Mouse (Mus musculus): ENCODE data around the gene Dmd. TPM values are rescaled to one million over a fixed set of nuclear protein-coding genes. Genes with fewer than 3 reads are reported as not detected.

The Dmd gene
- polyA plus RNA-seq, 1 experiment from 2014 or later: 31.7 TPM

GRCm38 (mm10) chrX:85049593-85049992 is 2100.9 kb downstream of the Dmd start:
- H3K4me2 ChIP-seq (ENCODE audit: low read depth, low read length): peak overlapping the region; percentile 53
- WGBS: 54% methylated on average over 3 of the region's 3 CpGs
- no peak for ATAC-seq (ENCODE audit: insufficient read depth, low FRiP score)
- H3K4me3 ChIP-seq (replicated peaks; ENCODE audit: low read length): peak overlapping the region; percentile 65
- H3K27ac ChIP-seq (ENCODE audit: low read length): no peak overlapping the region
- no peak overlapping the region for H3K9ac ChIP-seq (ENCODE audit: low read length)
- no peaks in the 10 kb centered on the region for H3K4me1 ChIP-seq (ENCODE audit: control insufficient read depth, insufficient read depth, low read length)
- no peaks in the 10 kb centered on the region for H3K36me3 ChIP-seq (ENCODE audit: control insufficient read depth, insufficient read depth, low read length)
- no peaks in the 10 kb centered on the region for H3K27me3 ChIP-seq (ENCODE audit: control insufficient read depth, insufficient read depth, low read length)
- no peaks in the 10 kb centered on the region for H3K9me3 ChIP-seq (replicated peaks; ENCODE audit: control insufficient read depth, low read length)

- no peak overlapping the region for H3K4me3 ChIP-seq (replicated peaks; ENCODE audit: low read length)
- ATAC-seq (ENCODE audit: insufficient read depth, low FRiP score): no peak
- H3K4me1 ChIP-seq (ENCODE audit: control insufficient read depth, insufficient read depth, low read length): no peaks in the 10 kb centered on the region
- H3K27me3 ChIP-seq (ENCODE audit: control insufficient read depth, insufficient read depth, low read length): no peaks in the 10 kb centered on the region
- WGBS: 54% methylated on average over 4 of the region's 4 CpGs
- no peaks in the 10 kb centered on the region for H3K9me3 ChIP-seq (replicated peaks; ENCODE audit: control insufficient read depth, low read length)
- no peak overlapping the region for H3K9ac ChIP-seq (ENCODE audit: low read length)
- H3K27ac ChIP-seq (ENCODE audit: low read length): no peak overlapping the region
- no peak overlapping the region for H3K4me2 ChIP-seq (ENCODE audit: low read depth, low read length)
- H3K36me3 ChIP-seq (ENCODE audit: control insufficient read depth, insufficient read depth, low read length): no peaks in the 10 kb centered on the region
Measured at GRCm38 (mm10) chrX:85073602-85074001, 2124.9 kb downstream of the Dmd start.

GRCm38 (mm10) chrX:85076845-85077244 is 2128.2 kb downstream of the Dmd start:
- no peak for ATAC-seq (ENCODE audit: insufficient read depth, low FRiP score)
- H3K4me2 ChIP-seq (ENCODE audit: low read depth, low read length): no peak overlapping the region
- 83% methylated on average over 1 of the region's 1 CpGs for WGBS
- no peaks in the 10 kb centered on the region for H3K27me3 ChIP-seq (ENCODE audit: control insufficient read depth, insufficient read depth, low read length)
- H3K36me3 ChIP-seq (ENCODE audit: control insufficient read depth, insufficient read depth, low read length): no peaks in the 10 kb centered on the region
- H3K4me1 ChIP-seq (ENCODE audit: control insufficient read depth, insufficient read depth, low read length): no peaks in the 10 kb centered on the region
- H3K9ac ChIP-seq (ENCODE audit: low read length): no peak overlapping the region
- H3K27ac ChIP-seq (ENCODE audit: low read length): no peak overlapping the region
- H3K9me3 ChIP-seq (replicated peaks; ENCODE audit: control insufficient read depth, low read length): no peaks in the 10 kb centered on the region
- H3K4me3 ChIP-seq (replicated peaks; ENCODE audit: low read length): no peak overlapping the region

- Histone ChIP-seq H3K4me1 (ENCODE audit: control insufficient read depth, insufficient read depth, low read length) (no peaks in the 10 kb centered on the region), H3K36me3 (ENCODE audit: control insufficient read depth, insufficient read depth, low read length) (no peaks in the 10 kb centered on the region)
- 95% methylated on average over 1 of the region's 1 CpGs for WGBS
Measured at GRCm38 (mm10) chrX:85077605-85078004, 2128.9 kb downstream of the Dmd start.

GRCm38 (mm10) chrX:85079174-85079573 is 2130.5 kb downstream of the Dmd start:
- H3K27ac ChIP-seq (ENCODE audit: low read length): no peak overlapping the region
- H3K4me3 ChIP-seq (replicated peaks; ENCODE audit: low read length): no peak overlapping the region
- H3K4me2 ChIP-seq (ENCODE audit: low read depth, low read length): no peak overlapping the region
- no peaks in the 10 kb centered on the region for H3K4me1 ChIP-seq (ENCODE audit: control insufficient read depth, insufficient read depth, low read length)
- no peaks in the 10 kb centered on the region for H3K27me3 ChIP-seq (ENCODE audit: control insufficient read depth, insufficient read depth, low read length)
- ATAC-seq (ENCODE audit: insufficient read depth, low FRiP score): no peak
- H3K9me3 ChIP-seq (replicated peaks; ENCODE audit: control insufficient read depth, low read length): no peaks in the 10 kb centered on the region
- 61% methylated on average over 2 of the region's 2 CpGs for WGBS
- no peak overlapping the region for H3K9ac ChIP-seq (ENCODE audit: low read length)
- H3K36me3 ChIP-seq (ENCODE audit: control insufficient read depth, insufficient read depth, low read length): no peaks in the 10 kb centered on the region

More at GRCm38 (mm10) chrX:85077605-85078004, 2128.9 kb downstream of the Dmd start:
- ATAC-seq (ENCODE audit: insufficient read depth, low FRiP score): no peak
- H3K4me3 ChIP-seq (replicated peaks; ENCODE audit: low read length): no peak overlapping the region
- no peak overlapping the region for H3K4me2 ChIP-seq (ENCODE audit: low read depth, low read length)
- H3K27ac ChIP-seq (ENCODE audit: low read length): no peak overlapping the region
- H3K9me3 ChIP-seq (replicated peaks; ENCODE audit: control insufficient read depth, low read length): no peaks in the 10 kb centered on the region
- H3K27me3 ChIP-seq (ENCODE audit: control insufficient read depth, insufficient read depth, low read length): no peaks in the 10 kb centered on the region
- no peak overlapping the region for H3K9ac ChIP-seq (ENCODE audit: low read length)

- ATAC-seq (ENCODE audit: insufficient read depth, low FRiP score): peak; percentile 87
- H3K4me3 ChIP-seq (replicated peaks; ENCODE audit: low read length): no peak overlapping the region
- H3K9me3 ChIP-seq (replicated peaks; ENCODE audit: control insufficient read depth, low read length): no peaks in the 10 kb centered on the region
- H3K27me3 ChIP-seq (ENCODE audit: control insufficient read depth, insufficient read depth, low read length): no peaks in the 10 kb centered on the region
- no peak overlapping the region for H3K9ac ChIP-seq (ENCODE audit: low read length)
- H3K4me1 ChIP-seq (ENCODE audit: control insufficient read depth, insufficient read depth, low read length): no peaks in the 10 kb centered on the region
- H3K36me3 ChIP-seq (ENCODE audit: control insufficient read depth, insufficient read depth, low read length): no peaks in the 10 kb centered on the region
- no peak overlapping the region for H3K4me2 ChIP-seq (ENCODE audit: low read depth, low read length)
- WGBS: 40% methylated on average over 8 of the region's 8 CpGs
- peak overlapping the region; percentile 47; the same call in 1 of the 2 replicates for H3K27ac ChIP-seq (ENCODE audit: low read length)
Measured at GRCm38 (mm10) chrX:85084237-85085153, 2135.8 kb downstream of the Dmd start.

GRCm38 (mm10) chrX:85089506-85089905 is 2140.8 kb downstream of the Dmd start:
- 78% methylated on average over 7 of the region's 7 CpGs for WGBS
- H3K4me3 ChIP-seq (replicated peaks; ENCODE audit: low read length): no peak overlapping the region
- H3K27me3 ChIP-seq (ENCODE audit: control insufficient read depth, insufficient read depth, low read length): no peaks in the 10 kb centered on the region

GRCm38 (mm10) chrX:85093354-85093753 is 2144.7 kb downstream of the Dmd start:
- Histone ChIP-seq H3K27ac (ENCODE audit: low read length) (no peak overlapping the region), H3K9ac (ENCODE audit: low read length) (no peak overlapping the region), H3K4me2 (ENCODE audit: low read depth, low read length) (no peak overlapping the region), H3K4me1 (ENCODE audit: control insufficient read depth, insufficient read depth, low read length) (no peaks in the 10 kb centered on the region), H3K4me3 (replicated peaks; ENCODE audit: low read length) (no peak overlapping the region), H3K27me3 (ENCODE audit: control insufficient read depth, insufficient read depth, low read length) (no peaks in the 10 kb centered on the region), H3K9me3 (replicated peaks; ENCODE audit: control insufficient read depth, low read length) (no peaks in the 10 kb centered on the region), H3K36me3 (ENCODE audit: control insufficient read depth, insufficient read depth, low read length) (no peaks in the 10 kb centered on the region)
- no peak for ATAC-seq (ENCODE audit: insufficient read depth, low FRiP score)

More at GRCm38 (mm10) chrX:85089506-85089905, 2140.8 kb downstream of the Dmd start:
- Histone ChIP-seq H3K9me3 (replicated peaks; ENCODE audit: control insufficient read depth, low read length) (no peaks in the 10 kb centered on the region), H3K4me1 (ENCODE audit: control insufficient read depth, insufficient read depth, low read length) (no peaks in the 10 kb centered on the region), H3K36me3 (ENCODE audit: control insufficient read depth, insufficient read depth, low read length) (no peaks in the 10 kb centered on the region), H3K9ac (ENCODE audit: low read length) (no peak overlapping the region), H3K27ac (ENCODE audit: low read length) (no peak overlapping the region), H3K4me2 (ENCODE audit: low read depth, low read length) (no peak overlapping the region)
- no peak for ATAC-seq (ENCODE audit: insufficient read depth, low FRiP score)

- H3K27ac ChIP-seq (ENCODE audit: low read length): no peak overlapping the region
- H3K36me3 ChIP-seq (ENCODE audit: control insufficient read depth, insufficient read depth, low read length): no peaks in the 10 kb centered on the region
- H3K9ac ChIP-seq (ENCODE audit: low read length): no peak overlapping the region
- no peaks in the 10 kb centered on the region for H3K27me3 ChIP-seq (ENCODE audit: control insufficient read depth, insufficient read depth, low read length)
- ATAC-seq (ENCODE audit: insufficient read depth, low FRiP score): no peak
- H3K9me3 ChIP-seq (replicated peaks; ENCODE audit: control insufficient read depth, low read length): no peaks in the 10 kb centered on the region
- H3K4me3 ChIP-seq (replicated peaks; ENCODE audit: low read length): no peak overlapping the region
- no peak overlapping the region for H3K4me2 ChIP-seq (ENCODE audit: low read depth, low read length)
- H3K4me1 ChIP-seq (ENCODE audit: control insufficient read depth, insufficient read depth, low read length): no peaks in the 10 kb centered on the region
Measured at GRCm38 (mm10) chrX:85098691-85099090, 2150.0 kb downstream of the Dmd start.

All from stomach, embryonic 16.5 days (tissue).